Mouse (Mus musculus): ENCODE data around the gene Slc25a13.

Slc25a13 gene

DNA sequence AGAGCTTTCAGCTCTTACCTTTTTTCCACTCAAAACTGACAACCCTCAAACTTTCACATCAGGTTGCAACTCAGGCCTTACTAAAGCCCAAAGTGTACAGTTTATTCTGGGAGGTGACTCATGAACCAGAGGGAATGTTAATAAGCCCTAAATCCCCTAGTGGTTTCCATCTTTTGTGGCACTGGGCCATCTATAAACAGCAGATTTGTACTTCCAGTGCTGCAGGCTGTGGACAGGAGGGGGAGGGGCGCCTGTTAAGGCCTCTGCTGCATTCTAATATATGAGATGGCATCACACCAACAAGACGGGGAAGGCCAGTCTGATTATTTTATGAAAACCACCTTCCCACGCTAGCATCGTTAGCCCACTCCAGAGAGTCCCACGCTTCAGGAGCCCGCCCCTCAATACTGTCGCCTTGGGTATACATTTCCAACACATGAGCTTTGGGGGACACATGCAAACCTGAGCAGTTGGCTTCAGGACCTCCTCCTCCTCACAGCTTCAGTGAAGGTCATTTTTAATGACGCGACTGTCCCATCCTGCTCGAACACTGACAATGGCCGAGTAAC, 48.3 kb downstream of the Slc25a13 start:
- DNase-seq (ENCODE audit: low read depth, low spot score) = no peak

DNA sequence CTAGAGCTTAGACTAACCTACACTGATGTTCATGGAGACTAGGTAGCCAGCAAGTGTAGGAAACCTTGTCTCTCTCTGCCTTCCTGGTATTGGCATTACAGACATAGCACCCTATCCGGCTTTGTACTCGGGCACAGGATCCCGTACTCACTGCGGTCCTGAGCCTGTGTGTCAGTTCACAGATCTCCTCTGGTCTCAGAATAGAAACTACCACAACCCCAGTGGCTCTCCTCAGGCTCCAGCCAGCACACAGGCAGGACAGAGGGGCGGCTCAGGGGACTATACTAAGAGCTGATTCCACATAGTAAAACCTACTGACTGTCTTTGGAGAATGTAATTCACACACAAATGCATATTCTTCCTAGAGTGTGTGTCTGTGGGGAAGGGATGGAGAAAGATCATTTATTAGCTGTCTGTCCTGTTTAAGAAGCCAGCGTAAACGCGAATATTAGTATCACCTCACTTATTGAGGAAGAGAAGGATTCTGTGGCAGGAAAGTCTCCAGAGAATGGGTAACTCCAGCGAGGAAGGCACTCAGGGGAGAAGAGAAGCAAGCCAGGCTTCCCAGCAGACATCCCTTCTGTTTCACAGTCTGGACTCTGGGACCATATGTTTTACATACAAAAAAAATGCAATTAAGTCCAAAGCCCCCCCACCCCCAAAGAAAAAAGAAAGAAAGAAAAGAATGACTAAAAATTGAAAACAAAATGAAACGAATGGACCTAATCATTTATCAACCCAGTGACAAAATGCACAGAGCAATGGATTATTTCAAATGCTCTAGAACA, 49.4 kb downstream of the Slc25a13 start:
- no peak for DNase-seq (ENCODE audit: low read depth, low spot score)

DNA sequence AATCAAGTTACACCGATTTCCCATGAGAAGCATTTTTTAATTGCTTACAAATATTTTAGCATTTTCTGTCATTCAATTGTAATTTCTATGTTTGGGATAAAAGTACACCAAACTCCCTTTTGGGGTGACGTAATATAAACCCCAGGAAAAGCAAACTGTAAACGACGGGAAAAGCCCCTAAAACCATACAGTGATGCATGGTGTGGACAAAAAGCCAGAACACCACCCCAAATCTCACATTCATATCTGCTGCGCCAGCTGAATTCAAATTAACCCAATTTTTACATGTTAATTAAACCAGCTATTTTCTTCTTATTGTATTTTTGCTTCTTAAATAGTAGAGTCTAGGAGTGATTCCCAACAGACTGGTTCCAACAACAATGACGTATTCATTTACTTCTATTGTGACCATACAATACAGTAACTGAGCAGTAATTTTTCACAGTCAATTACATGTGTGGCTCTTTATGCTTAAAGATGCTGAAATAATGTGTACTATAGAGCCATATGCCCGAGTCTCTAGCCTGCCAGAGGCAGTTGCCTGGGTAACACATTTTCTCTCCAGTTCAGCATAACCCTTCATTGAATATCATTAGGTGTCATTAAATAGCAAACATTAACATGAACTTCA, 53.9 kb downstream of the Slc25a13 start:
- no peak for DNase-seq (ENCODE audit: low read depth, low spot score)

DNA sequence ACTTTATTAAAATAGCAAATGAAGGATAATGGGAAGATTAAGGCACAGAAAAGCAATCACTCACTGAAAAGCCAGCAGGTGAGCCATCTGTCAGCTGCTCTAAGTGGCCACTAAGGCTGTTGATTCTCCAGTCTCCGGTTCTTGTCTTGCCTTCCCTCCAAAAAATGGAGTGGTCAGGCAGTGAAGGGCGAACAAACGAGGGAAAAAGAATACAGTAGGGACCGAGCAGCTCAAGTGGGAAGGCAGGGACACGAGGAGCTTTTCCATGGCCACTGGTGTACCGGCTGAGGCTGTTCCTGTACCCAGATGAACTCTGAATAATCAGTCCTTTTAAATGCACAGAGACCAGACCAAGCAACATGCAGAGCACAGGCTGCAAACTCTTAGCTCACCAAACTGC, 54.8 kb downstream of the Slc25a13 start:
- DNase-seq (ENCODE audit: low read depth, low spot score) = no peak

DNA sequence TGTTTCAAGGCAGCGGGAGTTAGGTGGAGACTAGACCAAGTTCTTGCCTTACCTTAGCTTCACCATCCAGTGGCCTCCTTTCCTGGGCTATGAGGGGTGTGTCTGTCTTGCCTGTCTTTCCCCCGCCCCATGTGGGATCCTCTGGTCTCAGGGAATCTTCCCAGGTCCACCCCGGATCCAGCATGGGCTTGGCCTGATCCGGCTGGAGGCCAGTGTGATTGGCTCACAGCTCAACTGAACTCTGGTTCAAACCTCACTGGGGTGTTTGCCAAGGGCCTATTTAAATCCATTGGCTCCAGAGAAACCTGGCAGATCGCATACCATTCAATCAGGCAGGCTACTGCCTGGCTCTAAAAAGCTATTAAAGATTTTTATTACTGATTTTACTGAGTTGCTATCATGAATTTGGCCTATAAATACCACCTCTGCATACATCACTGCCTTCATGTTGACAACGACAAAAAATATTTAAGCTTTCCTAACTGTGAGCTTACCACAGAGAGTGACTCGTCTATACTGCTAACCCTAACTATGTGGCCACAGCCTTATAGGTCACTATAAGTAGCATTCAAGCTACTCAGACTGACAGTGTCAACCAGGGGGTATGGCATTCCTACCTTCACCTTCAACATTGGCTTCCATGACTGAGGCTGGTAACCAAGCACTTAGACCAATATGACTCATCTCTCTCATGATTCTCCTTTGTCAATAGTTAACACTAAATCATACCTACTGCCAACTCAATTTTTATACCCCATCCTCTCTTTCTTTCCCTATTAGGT, 56.1 kb downstream of the Slc25a13 start:
- DNase-seq (ENCODE audit: low read depth, low spot score) = no peak

DNA sequence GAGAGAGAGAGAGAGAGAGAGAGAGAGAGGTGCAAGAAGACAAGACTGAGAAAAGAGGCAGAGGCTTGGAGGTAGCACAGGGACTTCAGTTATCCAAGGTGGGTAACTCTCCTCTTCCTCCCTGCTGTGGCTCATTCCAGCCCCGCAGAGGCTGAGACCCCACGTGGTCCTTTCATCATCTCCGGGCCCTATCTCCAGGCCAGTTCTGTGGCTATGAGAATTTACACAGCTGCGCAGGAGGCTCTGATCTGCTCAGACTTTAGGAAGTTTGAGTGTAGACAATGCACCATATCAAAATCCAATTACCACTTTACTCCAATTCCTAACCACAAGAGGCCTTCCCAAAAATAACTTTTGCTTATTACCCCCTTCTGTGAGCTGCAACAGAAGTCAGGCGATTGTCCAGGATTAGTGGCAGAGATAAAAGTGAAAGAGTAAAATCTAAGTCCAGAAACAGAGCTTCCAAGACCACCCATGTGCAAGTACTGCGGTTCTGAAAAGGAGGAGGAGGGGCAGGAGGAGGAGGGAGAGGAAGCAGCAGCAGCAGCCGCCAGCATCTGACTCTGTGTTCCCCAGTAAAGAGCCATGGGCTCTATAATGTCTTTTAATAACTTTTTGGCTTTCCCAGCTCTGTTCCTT, 57.6 kb downstream of the Slc25a13 start:
- DNase-seq (ENCODE audit: low read depth, low spot score) = no peak

DNA sequence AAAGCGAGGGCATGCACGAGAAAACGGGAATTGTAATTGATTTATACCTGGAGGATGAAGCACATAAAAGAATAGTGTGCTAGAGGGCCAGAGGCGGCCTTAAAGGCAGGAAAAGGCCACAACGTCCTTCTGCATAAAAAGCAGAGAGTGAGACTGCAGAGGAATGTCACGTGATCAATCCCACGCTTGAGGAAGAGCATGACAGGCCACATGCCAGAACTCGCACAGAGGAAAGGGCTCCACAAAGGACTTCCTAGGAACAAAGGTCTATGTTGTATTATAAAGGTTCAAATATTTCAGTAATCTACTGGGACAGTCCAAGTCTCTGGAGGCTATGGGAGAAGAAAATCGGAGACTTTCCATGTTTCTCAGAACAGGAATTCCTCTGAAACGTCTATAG, 63.5 kb downstream of the Slc25a13 start:
- DNase-seq (ENCODE audit: low read depth, low spot score) = no peak

DNA sequence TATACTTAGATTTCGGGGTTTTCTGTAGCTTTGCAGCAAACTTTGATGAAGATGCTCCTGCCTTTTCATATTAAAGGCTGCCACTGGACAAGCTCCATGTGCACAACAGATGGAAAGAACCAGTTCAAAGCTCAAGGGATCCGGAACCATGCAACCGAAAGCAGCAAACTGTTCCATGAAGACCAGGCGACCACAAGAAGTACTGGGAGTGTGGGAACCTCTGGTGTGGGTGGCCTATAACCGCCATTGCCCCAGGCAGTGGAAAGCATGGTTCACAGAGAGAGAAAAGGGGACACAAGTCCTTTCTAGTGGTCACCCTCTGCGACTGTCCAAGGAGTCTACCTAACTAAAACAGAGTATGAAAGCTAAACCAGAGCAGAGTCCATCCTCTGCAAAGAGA, 66.2 kb downstream of the Slc25a13 start:
- DNase-seq (ENCODE audit: low read depth, low spot score) = no peak

DNA sequence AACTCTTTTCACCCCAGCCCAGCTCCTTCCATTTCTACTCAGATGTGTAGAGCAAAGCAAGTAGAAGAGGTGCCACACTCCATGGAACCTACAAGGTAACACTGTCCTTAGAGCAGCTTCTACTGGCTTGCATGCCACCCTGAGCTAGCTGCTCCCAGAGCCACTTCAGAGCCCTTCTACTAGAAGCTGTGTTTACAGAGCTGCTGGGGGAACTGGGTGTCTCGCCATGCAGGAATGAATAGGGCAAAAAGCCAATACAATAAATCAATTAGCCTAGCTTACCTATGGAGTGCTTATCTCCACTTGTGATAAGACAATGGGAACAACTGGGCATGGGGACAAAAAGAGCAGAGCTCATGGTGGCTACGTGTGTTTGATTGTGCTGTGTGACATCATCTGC, 67.2 kb downstream of the Slc25a13 start:
- no peak for DNase-seq (ENCODE audit: low read depth, low spot score)

DNA sequence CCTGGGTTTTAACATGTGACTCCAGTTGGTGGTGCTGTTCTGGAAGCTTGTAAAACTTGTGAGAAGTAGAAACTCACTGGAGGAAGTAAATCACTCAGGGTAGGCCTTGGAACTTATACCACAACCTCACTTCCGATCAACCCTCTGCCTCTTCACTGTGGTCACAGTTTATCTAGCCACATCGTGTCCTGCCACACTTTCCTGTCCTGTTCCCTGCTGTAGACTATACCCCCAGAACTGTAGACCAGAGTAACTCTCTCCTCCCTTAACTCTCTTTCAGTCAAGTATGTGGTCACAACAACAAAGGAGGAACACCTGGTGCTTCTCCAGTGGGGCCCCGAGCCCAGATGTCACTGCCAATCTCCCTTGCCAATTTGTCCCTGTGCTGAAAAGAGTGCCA, 67.6 kb downstream of the Slc25a13 start:
- no peak for DNase-seq (ENCODE audit: low read depth, low spot score)

DNA sequence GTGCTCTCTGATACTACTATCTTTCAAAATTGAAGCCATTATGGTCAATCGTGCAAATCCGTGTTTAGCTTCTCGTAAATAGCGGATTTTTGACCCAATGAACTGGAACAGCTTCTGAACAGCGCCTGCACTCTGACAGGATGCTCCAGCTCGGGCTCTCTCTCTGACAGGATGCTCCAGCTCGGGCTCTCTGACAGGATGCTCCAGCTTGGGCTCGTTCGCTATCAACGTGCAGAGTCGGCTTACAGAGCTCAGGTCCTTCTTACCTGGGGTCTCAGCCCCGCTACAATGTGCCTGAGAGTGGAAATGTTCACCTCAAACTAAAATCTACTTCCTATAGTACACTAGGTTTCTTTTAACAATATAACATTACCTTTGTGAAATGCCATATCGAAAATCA, 71.6 kb downstream of the Slc25a13 start:
- DNase-seq (ENCODE audit: low read depth, low spot score) = no peak

DNA sequence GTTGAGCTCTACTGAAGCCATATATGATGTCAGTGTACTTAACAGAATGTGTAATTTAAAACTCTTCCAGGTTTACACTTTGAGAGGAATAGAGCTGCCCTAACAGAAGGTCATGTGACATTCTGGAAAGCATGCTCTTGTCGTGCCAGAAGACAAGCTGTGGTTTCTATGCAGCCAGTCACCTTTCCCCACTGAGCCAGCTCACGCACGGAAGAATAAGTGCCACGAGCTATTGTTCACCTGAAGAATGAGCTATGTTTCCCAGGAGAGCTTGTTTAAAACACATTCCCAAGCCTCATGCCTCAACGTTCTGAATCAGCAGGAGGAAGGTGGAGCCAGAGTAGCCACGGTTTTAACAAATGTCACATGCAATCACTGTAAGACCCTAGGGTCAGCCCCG, 73.4 kb downstream of the Slc25a13 start:
- DNase-seq (ENCODE audit: low read depth, low spot score) = no peak

DNA sequence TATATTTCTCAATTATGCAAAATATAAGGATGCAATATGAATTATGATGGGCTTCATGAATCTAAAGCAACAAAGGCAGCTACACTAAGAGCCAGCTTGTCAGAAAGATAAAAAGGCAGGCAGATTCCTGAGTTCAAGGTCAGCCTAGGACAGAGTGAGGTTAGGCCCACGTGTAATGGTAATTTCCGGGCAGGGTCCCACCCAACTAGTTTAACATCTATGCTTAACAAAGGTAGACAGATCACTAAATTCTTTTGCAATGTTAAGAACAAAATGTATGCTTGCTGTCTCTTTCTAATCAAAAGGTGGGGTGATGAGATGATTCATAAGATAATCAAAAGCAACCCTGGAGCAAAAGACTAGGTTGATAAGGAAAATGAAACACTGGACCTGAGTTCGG, 76.6 kb downstream of the Slc25a13 start:
- DNase-seq (ENCODE audit: low read depth, low spot score) = no peak

DNA sequence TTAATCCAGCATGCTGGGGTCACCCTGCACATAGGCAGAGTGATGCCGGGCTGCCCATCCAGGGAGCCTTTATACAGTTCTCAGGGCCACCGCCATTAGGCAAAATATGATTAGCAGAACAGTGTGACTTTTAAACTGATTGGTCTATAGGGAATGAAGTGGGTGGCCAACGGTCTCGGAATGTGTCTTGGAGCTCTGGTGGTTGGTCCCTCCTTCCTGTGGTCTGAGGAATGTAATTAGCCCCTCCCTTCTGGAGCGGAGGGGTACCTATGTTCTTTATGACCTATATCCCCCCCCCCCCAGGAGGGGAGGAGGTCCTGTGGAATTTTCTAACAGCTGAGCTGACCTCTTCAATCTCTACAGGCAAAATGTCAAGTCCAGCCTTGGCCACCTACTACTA, 77.9 kb downstream of the Slc25a13 start:
- no peak for DNase-seq (ENCODE audit: low read depth, low spot score)

DNA sequence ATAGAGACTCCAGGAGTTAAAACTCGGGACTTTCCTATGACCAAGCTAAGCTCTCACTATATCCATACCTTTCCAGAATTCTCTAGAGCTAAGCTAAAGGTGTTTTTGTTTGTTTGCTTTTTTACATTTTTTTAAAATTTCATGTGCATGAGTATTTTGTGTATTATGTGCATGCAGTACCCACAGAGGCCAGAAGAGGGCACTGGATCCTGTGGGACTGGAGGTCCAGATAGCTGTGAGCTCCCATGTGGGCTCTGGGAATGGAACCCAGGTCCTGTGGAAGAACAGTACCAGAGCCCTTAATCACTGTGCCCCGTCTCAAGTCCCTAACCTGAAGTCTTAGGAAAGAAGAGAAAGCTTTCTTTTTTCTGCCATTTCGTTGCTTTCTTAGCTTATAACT, 80.2 kb downstream of the Slc25a13 start:
- DNase-seq (ENCODE audit: low read depth, low spot score) = no peak

DNA sequence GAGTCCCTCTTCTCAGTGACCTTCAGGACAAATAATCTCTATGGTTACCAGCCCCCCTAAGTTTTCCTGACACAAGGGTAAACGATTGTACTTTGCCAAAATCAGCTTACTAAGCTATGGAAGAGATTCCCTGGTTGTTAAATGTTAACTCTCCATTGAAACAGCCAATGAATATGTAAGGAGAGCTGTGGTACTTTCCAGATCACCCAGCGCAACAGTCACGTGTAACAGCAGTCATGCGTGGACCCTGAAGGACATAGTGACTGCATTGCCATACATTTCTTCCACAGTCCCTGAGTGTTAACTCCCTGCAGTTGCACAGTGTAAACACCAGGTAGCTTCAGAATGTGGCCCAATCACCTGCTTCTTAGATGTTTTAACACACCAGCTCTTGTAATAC, 82.0 kb downstream of the Slc25a13 start:
- DNase-seq (ENCODE audit: low read depth, low spot score) = no peak

DNA sequence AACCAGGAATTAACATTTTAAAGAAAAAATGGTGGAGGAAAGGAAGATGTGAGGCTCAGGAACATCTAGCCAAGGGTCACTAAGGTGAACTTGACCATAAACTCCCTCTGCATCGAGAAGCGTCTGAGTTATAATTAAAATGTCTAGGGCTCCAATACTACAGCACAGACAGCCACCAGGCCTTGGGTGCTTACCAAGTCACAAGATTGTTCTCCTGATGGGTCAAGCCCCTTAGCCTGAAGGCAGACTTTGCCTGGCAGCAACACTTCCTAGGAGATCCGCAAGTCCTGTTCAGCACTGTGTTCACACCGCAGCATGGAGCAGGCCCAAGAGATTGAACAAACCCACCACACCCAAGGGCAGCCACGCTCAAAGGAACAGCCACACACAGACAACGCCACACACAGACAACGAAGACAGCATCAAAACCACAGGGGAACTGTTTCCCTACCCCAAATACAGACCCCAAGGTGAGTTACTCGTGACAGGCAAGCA, 83.4 kb downstream of the Slc25a13 start:
- DNase-seq (ENCODE audit: low read depth, low spot score) = no peak

DNA sequence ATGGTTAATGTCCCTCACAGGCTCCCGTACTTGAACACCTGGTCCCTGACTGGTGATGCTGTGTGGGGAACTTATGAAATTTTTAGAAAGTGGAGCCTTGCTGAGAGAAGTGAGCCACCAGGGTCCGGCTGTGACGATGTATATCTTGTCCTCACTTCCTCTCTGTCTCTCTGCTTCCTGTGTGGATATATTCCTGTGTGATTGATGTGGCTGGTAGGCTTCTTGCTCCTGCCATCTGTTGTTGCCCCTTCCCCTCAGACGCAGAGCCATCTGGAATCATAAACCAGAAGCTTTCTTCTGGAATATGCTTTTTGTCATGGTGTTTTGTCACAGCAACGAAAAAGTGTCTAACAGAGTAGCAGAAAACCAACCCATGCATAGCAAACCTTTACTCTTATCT, 84.9 kb downstream of the Slc25a13 start:
- no peak for DNase-seq (ENCODE audit: low read depth, low spot score)

DNA sequence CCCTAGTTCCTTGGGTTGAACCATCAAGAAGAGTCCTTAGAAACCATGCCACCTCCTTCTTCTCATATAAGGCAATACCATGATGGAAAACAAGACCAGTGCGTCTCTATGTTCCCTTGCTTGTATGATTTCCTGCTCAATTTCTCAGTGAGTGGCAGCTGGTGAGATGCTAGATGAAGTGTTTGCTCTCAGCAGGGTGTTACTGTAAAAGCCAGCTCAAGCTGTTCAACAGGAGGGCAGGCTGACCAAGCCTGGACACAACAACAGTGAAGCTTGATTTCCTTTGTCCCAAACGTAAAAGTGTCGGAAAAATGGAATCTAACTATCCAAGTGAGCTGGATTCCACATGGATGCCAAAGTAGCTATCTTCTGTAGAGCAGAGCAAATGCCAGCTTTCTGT, 91.4 kb downstream of the Slc25a13 start:
- no peak for DNase-seq (ENCODE audit: low read depth, low spot score)

DNA sequence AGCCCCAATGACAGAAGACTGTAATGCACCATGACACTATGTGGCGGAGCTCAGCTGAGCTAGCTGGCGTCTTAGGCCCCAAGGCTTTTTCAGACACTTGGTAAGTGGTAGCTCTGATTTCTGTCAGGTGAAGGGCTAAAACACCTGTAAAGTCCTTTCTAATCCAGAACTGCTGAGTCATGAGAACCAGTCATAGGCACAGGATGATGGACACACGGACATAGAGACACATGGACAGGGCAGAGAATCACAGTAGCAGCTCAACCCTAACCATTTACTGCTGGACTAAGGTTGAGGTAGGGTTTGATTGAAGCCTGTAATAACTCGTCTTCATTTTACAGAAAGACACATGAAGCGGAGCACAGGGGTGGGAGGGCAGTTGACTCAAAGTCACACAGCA, 95.1 kb downstream of the Slc25a13 start:
- no peak for DNase-seq (ENCODE audit: low read depth, low spot score)

DNA sequence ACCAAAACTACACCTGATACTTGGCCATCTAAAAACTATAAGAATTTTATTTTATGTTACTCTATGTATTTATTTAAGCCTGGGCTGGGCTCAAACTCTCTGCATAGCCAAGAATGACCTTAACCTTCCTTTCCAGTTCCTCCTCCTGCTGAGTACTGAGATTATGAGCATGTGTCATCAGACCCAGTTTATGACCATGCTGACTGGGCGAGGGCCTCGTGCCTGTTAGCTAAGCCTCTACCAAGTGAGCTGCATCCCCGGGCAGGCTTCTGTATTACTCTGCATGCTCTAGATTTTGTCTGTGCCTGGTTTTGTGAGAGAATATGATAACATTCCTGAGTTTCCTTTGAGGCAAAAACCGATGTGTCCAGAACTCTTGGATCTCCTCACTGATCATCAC, 96.1 kb downstream of the Slc25a13 start:
- DNase-seq (ENCODE audit: low read depth, low spot score) = no peak

DNA sequence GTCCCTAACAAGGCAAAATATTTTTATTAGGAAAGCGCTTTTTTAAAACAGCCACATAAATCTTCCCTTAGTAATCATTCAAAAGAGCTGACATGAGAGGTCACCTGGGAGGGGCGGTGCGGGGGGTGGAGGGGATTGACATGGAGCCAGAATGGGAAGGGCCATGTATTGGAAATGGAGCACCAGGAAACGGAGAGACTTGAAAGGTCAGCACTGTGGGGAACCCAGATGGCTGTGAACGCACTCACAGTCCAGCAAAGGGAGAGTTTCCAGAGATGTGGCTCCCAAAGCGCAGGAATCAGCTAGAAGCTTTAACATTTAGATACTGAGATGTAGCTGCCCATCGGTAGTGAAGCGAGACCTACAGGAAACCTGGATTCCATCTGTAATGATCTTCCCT, 101.2 kb downstream of the Slc25a13 start:
- no peak for DNase-seq (ENCODE audit: low read depth, low spot score)

Measured in retina, adult 2 months (tissue).